10 mouse cellular contexts compared by ENCODE assay signal in the genomic region with DNA sequence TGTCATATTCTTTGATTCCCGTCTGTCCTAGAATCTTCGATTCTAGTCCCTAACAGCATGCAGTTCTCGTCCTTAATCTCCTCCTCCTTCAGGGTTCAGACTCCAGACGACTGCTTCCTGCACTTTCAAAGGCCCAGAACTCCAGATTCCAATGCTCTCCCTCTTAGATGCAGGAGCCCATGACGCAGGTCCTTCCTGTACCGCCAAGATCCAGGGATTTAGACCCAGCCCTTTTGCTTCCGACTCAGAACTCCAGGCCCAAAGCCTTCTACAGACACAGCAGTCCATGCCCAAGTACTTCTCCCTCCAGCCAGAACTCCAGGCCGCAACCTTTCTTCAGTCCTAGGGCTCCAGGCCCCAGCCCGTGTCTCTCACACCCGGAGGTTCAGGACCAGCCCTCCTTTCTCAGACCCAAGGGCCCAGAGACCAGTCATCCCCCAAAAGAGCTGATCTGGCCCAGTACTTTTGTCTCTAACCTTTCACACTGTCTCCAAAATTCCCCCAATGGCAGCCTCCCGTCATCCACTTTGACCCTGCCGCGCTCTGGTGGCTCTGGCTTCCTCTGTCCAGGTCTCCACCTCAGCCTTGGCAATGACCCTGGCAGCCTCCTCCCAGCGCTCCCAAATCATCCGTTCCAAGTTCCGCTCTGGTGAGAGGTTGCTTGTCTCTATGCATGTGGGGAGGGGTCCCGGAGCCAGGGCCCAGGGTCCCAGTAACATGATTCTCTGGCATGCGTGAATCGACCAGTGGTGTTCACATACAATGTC. TPM values are rescaled to one million over a fixed set of nuclear protein-coding genes. Genes with fewer than 3 reads are reported as not detected.
DNase-seq lines count a peak whose midpoint lies in the region; ATAC-seq and TF ChIP-seq lines count a peak whose summit lies in the region.
"Had no signal": no experiment of that assay in that cellular context is flagged by ENCODE, and none has a peak within 500 bp of the region (broad histone marks: within the 10 kb centered on the region; RNA-seq: fewer than 3 reads in every experiment).

No protein-coding gene starts in this region.

- TF ChIP-seq EP300 in heart, adult 2 months (IDR thresholded peaks at IDR 0.05; ENCODE audit: insufficient read depth, low read depth, low read length), result no peak

- no peak overlapping the region; the same call in 1 of the 2 replicates for H3K4me3 ChIP-seq in heart, adult 2 months
- H3K4me3 ChIP-seq in heart, embryonic 12.5 days, result no peak overlapping the region
- no peak overlapping the region for H3K4me3 ChIP-seq in lung, embryonic 15.5 days
- H3K4me3 ChIP-seq: midbrain, embryonic 15.5 days had no signal

- no peak for ATAC-seq in heart, embryonic 12.5 days (ENCODE audit: insufficient number of reproducible peaks, low FRiP score)
- no peak for ATAC-seq in lung, embryonic 15.5 days (ENCODE audit: borderline replicate concordance, extremely low read depth, low FRiP score, low TSS enrichment)
- ATAC-seq: liver, postnatal 0 days; midbrain, embryonic 15.5 days had no signal

- H3K36me3 ChIP-seq in heart, adult 2 months (ENCODE audit: control insufficient read depth, insufficient read depth, low read length), result peaks cover 9% of the 10 kb centered on the region
- peaks cover 20% of the 10 kb centered on the region for H3K36me3 ChIP-seq in heart, embryonic 12.5 days
- H3K36me3 ChIP-seq in lung, embryonic 15.5 days, result peaks cover 10% of the 10 kb centered on the region; the same call in 1 of the 2 replicates

- H3K4me1 ChIP-seq in heart, adult 2 months (ENCODE audit: control insufficient read depth, insufficient read depth, low read length), result peaks cover 22% of the 10 kb centered on the region
- H3K4me1 ChIP-seq in heart, embryonic 12.5 days (replicated peaks), result peaks cover 71% of the 10 kb centered on the region
- H3K4me1 ChIP-seq in lung, embryonic 15.5 days, result peaks cover 71% of the 10 kb centered on the region

- intact Hi-C loops in heart, adult 2 months (cut with DNase I), result loop anchor here (1.0 to 5.0 kb wide), 2 partner anchors 13 to 42 kb away; partner anchors contain the start of genes Ntn5 and Rasip1

- H3K9ac ChIP-seq in heart, adult 2 months (ENCODE audit: low read depth, low read length), result no peak overlapping the region
- H3K9ac ChIP-seq in heart, embryonic 12.5 days, result no peak overlapping the region; the same call in 1 of the 2 replicates
- H3K9ac ChIP-seq in lung, embryonic 15.5 days, result no peak overlapping the region
- H3K9ac ChIP-seq: liver, postnatal 0 days; midbrain, embryonic 15.5 days had no signal

- no peak for TF ChIP-seq POLR2A in heart, adult 2 months (IDR thresholded peaks at IDR 0.05; ENCODE audit: insufficient read depth, low read depth, low read length)

- H3K27ac ChIP-seq in heart, adult 2 months, result peak overlapping the region; percentile 63
- no peak overlapping the region for H3K27ac ChIP-seq in heart, embryonic 12.5 days (ENCODE audit: poor library complexity, severe bottlenecking)
- H3K27ac ChIP-seq in lung, embryonic 15.5 days, result peak overlapping the region; percentile 61; the same call in 1 of the 2 replicates
- H3K27ac ChIP-seq: midbrain, embryonic 15.5 days had no signal

- no peaks in the 10 kb centered on the region for H3K9me3 ChIP-seq in heart, embryonic 12.5 days (replicated peaks)
- H3K9me3 ChIP-seq in lung, embryonic 15.5 days, result no peaks in the 10 kb centered on the region
- H3K9me3 ChIP-seq: midbrain, embryonic 15.5 days had no signal

- 59% methylated on average over 19 of the region's 19 CpGs for WGBS in heart, adult 2 months
- WGBS in heart, embryonic 12.5 days, result 73% methylated on average over 19 of the region's 19 CpGs
- 71% methylated on average over 19 of the region's 19 CpGs for WGBS in lung, embryonic 15.5 days

- H3K79me2 ChIP-seq in heart, adult 2 months (replicated peaks; ENCODE audit: control insufficient read depth, insufficient read depth, low read length), result no peaks in the 10 kb centered on the region

- no peak for TF ChIP-seq CTCF in heart, adult 2 months (IDR thresholded peaks at IDR 0.05)

- no peaks in the 10 kb centered on the region for H3K27me3 ChIP-seq in heart, adult 2 months (ENCODE audit: control insufficient read depth, insufficient read depth, low read length)
- no peaks in the 10 kb centered on the region; the same call in 1 of the 2 replicates for H3K27me3 ChIP-seq in heart, embryonic 12.5 days (replicated peaks)
- H3K27me3 ChIP-seq in lung, embryonic 15.5 days, result no peaks in the 10 kb centered on the region
- H3K27me3 ChIP-seq: midbrain, embryonic 15.5 days had no signal

- no peak overlapping the region for H3K4me2 ChIP-seq in heart, embryonic 12.5 days
- H3K4me2 ChIP-seq in lung, embryonic 15.5 days, result no peak overlapping the region
- H3K4me2 ChIP-seq: midbrain, embryonic 15.5 days had no signal

- DNase-seq in heart, adult 2 months, result peak in 1 of 2 experiments; percentile 39
- DNase-seq in lung, adult 18-20 months, result no peak
- peak; percentile 56 for DNase-seq in gastrocnemius, postnatal 25 days
- DNase-seq in skeletal muscle tissue, adult 2 months (ENCODE audit: low read depth, low spot score), result peak; percentile 50
- DNase-seq in thymus, postnatal 14 days, result no peak
- DNase-seq: liver, postnatal 0 days had no signal

RNA-seq across cellular contexts. Expression of gene Mamstr, which starts 0.6 kb away (rescaled TPM):
- 1 to 10 TPM; 3.8 to 4.0 TPM for total RNA-seq in heart, adult 2 months (2021)
- polyA plus RNA-seq in heart, adult 2 months (2012; rRNA removed), result 11.3 and 12.0 TPM in 2 replicates
- 3.3 and 5.4 TPM in 2 replicates for polyA plus RNA-seq in heart, embryonic 12.5 days (2016; fragmentation: Nextera tagmentation; extraction: Ambion mirVana)
- 7.7 and 9.5 TPM in 2 replicates for polyA plus RNA-seq in lung, embryonic 15.5 days (2015; fragmentation: Nextera tagmentation; extraction: Ambion mirVana)
- 10 to 100 TPM; 39.0 to 46.1 TPM for total RNA-seq in gastrocnemius, postnatal 25 days (2021)

RNA-seq across cellular contexts. Expression of gene Rasip1, which starts 13.1 kb away (rescaled TPM):
- 10 to 100 TPM; 25.0 to 25.5 TPM for total RNA-seq in heart, adult 2 months (2021)
- 30.5 and 30.9 TPM in 2 replicates for polyA plus RNA-seq in heart, adult 2 months (2012; rRNA removed)
- polyA plus RNA-seq in heart, embryonic 12.5 days (2016; fragmentation: Nextera tagmentation; extraction: Ambion mirVana), result 36.1 and 38.1 TPM in 2 replicates
- polyA plus RNA-seq in lung, embryonic 15.5 days (2015; fragmentation: Nextera tagmentation; extraction: Ambion mirVana), result 32.4 and 33.3 TPM in 2 replicates
- 1 to 10 TPM; 6.1 to 8.5 TPM for total RNA-seq in gastrocnemius, postnatal 25 days (2021)

RNA-seq across cellular contexts. Expression of gene Izumo1, which starts 18.8 kb away (rescaled TPM):
- under 1 TPM; 0.26 to 0.27 TPM for total RNA-seq in heart, adult 2 months (2021)
- polyA plus RNA-seq in heart, adult 2 months (2012; rRNA removed), result 0.29 and 0.70 TPM in 2 replicates
- polyA plus RNA-seq in heart, embryonic 12.5 days (2016; fragmentation: Nextera tagmentation; extraction: Ambion mirVana), result 0.35 and 0.65 TPM in 2 replicates
- polyA plus RNA-seq in lung, embryonic 15.5 days (2015; fragmentation: Nextera tagmentation; extraction: Ambion mirVana), result 0.15 and 0.29 TPM in 2 replicates
- not detected for total RNA-seq in gastrocnemius, postnatal 25 days (2021)
- polyA plus RNA-seq: midbrain, embryonic 15.5 days had no signal

RNA-seq across cellular contexts. Expression of gene Fut1, which starts 23.3 kb away (rescaled TPM):
- not detected for total RNA-seq in heart, adult 2 months (2021)
- polyA plus RNA-seq in heart, adult 2 months (2012; rRNA removed), result 0.25 TPM in 1 of 2 replicates, not detected in the other
- polyA plus RNA-seq in heart, embryonic 12.5 days (2016; fragmentation: Nextera tagmentation; extraction: Ambion mirVana), result not detected in 2 replicates
- polyA plus RNA-seq in lung, embryonic 15.5 days (2015; fragmentation: Nextera tagmentation; extraction: Ambion mirVana), result 0.47 and 0.49 TPM in 2 replicates
- not detected for total RNA-seq in gastrocnemius, postnatal 25 days (2021)
- total RNA-seq: left cerebral cortex, adult 18-20 months had no signal
- polyA plus RNA-seq: midbrain, embryonic 15.5 days had no signal

RNA-seq across cellular contexts. Expression of gene Fgf21, which starts 25.1 kb away (rescaled TPM):
- not detected for total RNA-seq in heart, adult 2 months (2021)
- not detected in 2 replicates for polyA plus RNA-seq in heart, adult 2 months (2012; rRNA removed)
- not detected in 2 replicates for polyA plus RNA-seq in heart, embryonic 12.5 days (2016; fragmentation: Nextera tagmentation; extraction: Ambion mirVana)
- 0.42 TPM in 1 of 2 replicates, not detected in the other for polyA plus RNA-seq in lung, embryonic 15.5 days (2015; fragmentation: Nextera tagmentation; extraction: Ambion mirVana)
- not detected for total RNA-seq in gastrocnemius, postnatal 25 days (2021)
- total RNA-seq: left cerebral cortex, adult 18-20 months had no signal
- polyA plus RNA-seq: midbrain, embryonic 15.5 days had no signal

Comparison
In these comparisons a context has a peak if more than half of its experiments do, and no peak if none do; other contexts are left out.
1. DNase-seq: peak in gastrocnemius, postnatal 25 days (single experiment) and skeletal muscle tissue, adult 2 months (single experiment); none in lung, adult 18-20 months (0 of 2) and thymus, postnatal 14 days (single experiment).